Mouse (Mus musculus) CH12.LX (cell line): Measurements from ENCODE around the gene Coro2b. TPM values are rescaled to one million over a fixed set of nuclear protein-coding genes. Genes with fewer than 3 reads are reported as not detected.

Experiments
- DNase-seq: peaks from one replicate; pipeline ENCODE4 v3.0.0-alpha.2; 2013; ENCODE audit errors: extremely low read depth
- H3K27ac ChIP-seq: 2 replicates; pipeline ENCODE4 v1.5.1; 2012; ENCODE audit warnings: low read depth, mild to moderate bottlenecking, control low read depth, moderate library complexity; ENCODE audit not compliant: insufficient read depth
- H3K27me3 ChIP-seq: replicated peaks from 2 replicates; pipeline ENCODE3; 2012; ENCODE audit warnings: inconsistent platforms
- H3K36me3 ChIP-seq, 2 experiments: replicated peaks in 1 of 2; 2 replicates each; pipeline versions ENCODE3 to v1.6.1; 2012; ENCODE audit warnings: inconsistent platforms in 1 of 2, low read length in 1 of 2, mild to moderate bottlenecking in 1 of 2, mixed read lengths in 1 of 2, moderate library complexity in 1 of 2; ENCODE audit not compliant: control insufficient read depth in 1 of 2, insufficient read depth in 1 of 2
- H3K4me1 ChIP-seq, 2 experiments: 2 replicates each; pipeline ENCODE4 v1.6.1; 2012; ENCODE audit warnings: inconsistent platforms in 1 of 2, moderate library complexity in 1 of 2; ENCODE audit not compliant: insufficient read depth in 2 of 2, control insufficient read depth in 1 of 2
- H3K4me2 ChIP-seq: 2 replicates; pipeline ENCODE4 v1.6.1; 2012; ENCODE audit warnings: low read depth, mild to moderate bottlenecking, control low read depth; ENCODE audit not compliant: poor library complexity, insufficient read depth, severe bottlenecking
- H3K4me3 ChIP-seq, 3 experiments: fragments of 150-350 bp in 1 of 3; sonication (generic) in 1 of 3; replicated peaks in 1 of 3; 2 replicates each; pipeline versions ENCODE3 to v1.5.1; 2011 to 2012; ENCODE audit warnings: low read depth in 2 of 3, low read length in 2 of 3, mild to moderate bottlenecking in 2 of 3, moderate library complexity in 2 of 3, control low read depth in 1 of 3, improper control_type of control experiment in 1 of 3, inconsistent platforms in 1 of 3, mixed read lengths in 1 of 3; ENCODE audit not compliant: poor library complexity in 1 of 3
- H3K79me2 ChIP-seq: replicated peaks from 2 replicates; pipeline ENCODE4 v1.6.1; 2012; ENCODE audit warnings: mild to moderate bottlenecking, moderate library complexity; ENCODE audit not compliant: control insufficient read depth, poor library complexity, insufficient read depth, severe bottlenecking; ENCODE audit errors: extremely low read depth
- H3K9ac ChIP-seq: 2 replicates; pipeline ENCODE4 v1.6.1; 2012; ENCODE audit warnings: low read depth, mild to moderate bottlenecking, control low read depth, moderate library complexity; ENCODE audit not compliant: insufficient read depth
- H3K9me3 ChIP-seq: replicated peaks from 2 replicates; pipeline ENCODE3; 2012; ENCODE audit warnings: low read length, inconsistent platforms, mixed read lengths
- E2F4 ChIP-seq: IDR thresholded peaks from 2 replicates; pipeline ENCODE4 v1.6.1; 2011; ENCODE audit warnings: low read depth, low read length, improper control_type of control experiment; ENCODE audit not compliant: insufficient replicate concordance
- MAFK ChIP-seq: IDR thresholded peaks from 2 replicates; pipeline ENCODE4 v1.6.1; 2011; ENCODE audit warnings: low read length, improper control_type of control experiment; ENCODE audit not compliant: insufficient replicate concordance
- MEF2A ChIP-seq: IDR thresholded peaks from 2 replicates; pipeline ENCODE4 v1.6.1; 2014; ENCODE audit warnings: low read depth, mild to moderate bottlenecking, inconsistent platforms, low read length, improper control_type of control experiment, borderline replicate concordance
- NRF1 ChIP-seq: IDR thresholded peaks from 2 replicates; pipeline ENCODE4 v1.6.1; 2014; ENCODE audit warnings: low read depth, mild to moderate bottlenecking, inconsistent platforms, low read length, improper control_type of control experiment, moderate library complexity
- PAX5 ChIP-seq: IDR thresholded peaks from 2 replicates; pipeline ENCODE4 v1.6.1; 2012; ENCODE audit warnings: low read length, inconsistent platforms, mixed read lengths
- SIN3A ChIP-seq: IDR thresholded peaks from 2 replicates; pipeline ENCODE4 v1.6.1; 2012; ENCODE audit warnings: low read length, improper control_type of control experiment, inconsistent platforms
- USF1 ChIP-seq: IDR thresholded peaks from 2 replicates; pipeline ENCODE4 v1.6.1; 2014; ENCODE audit warnings: low read depth, mild to moderate bottlenecking, inconsistent platforms, low read length, improper control_type of control experiment
- USF2 ChIP-seq: conservative IDR thresholded peaks from 2 replicates; pipeline ENCODE4 v1.6.1; 2011; ENCODE audit warnings: low read depth, low read length, improper control_type of control experiment
- dilution Hi-C: fragments of 300-500 bp; cut with MboI; formaldehyde crosslinking; loops from 2 replicates; pipeline ENCODE4 v1.14.3; 2020; ENCODE audit warnings: low sequenced_read_pairs; ENCODE audit not compliant: extremely low pct_unique_long_range_greater_than_20kb, extremely low pct_ligation_motif_present
- in situ Hi-C: fragments of 300-500 bp; cut with MboI; formaldehyde crosslinking; loops from 3 replicates; pipeline ENCODE4 v1.14.3; 2019; ENCODE audit warnings: low sequenced_read_pairs, low pct_ligation_motif_present, low pct_unique_long_range_greater_than_20kb, mixed read lengths
- polyA plus RNA-seq: library from polyadenylated mRNA; unstranded; fragments of >175 nt; gene quantifications from 2 replicates; pipeline ENCODE4 v1.2.1, GENCODE M21; 2012; ENCODE audit warnings: low read depth; ENCODE audit not compliant: insufficient read length
- total RNA-seq, 2 experiments: library from RNA; depleted of rRNA; stranded (reverse); fragments of 300-350 nt in 1 of 2; fragments of >200 nt in 1 of 2; gene quantifications; 2 replicates each; pipeline ENCODE4 v1.2.3; 2012 to 2014

The Coro2b gene
- total and polyA plus RNA-seq, 3 experiments, result 0.77 to 3.2 (median 0.85) TPM

GRCm38 (mm10) chr9:62537941-62538340 lies 1.1 kb upstream of the Coro2b start:
- H3K9ac ChIP-seq, result no peak overlapping the region
- H3K4me2 ChIP-seq, result no peak overlapping the region
- no peak for DNase-seq
- in situ Hi-C loops, result no loop called here
- H3K4me1 ChIP-seq, result peaks cover 0 to 26% of the 10 kb centered on the region in 2 experiments; a peak in 2 of 4 replicates
- no peaks in the 10 kb centered on the region for H3K9me3 ChIP-seq
- H3K27ac ChIP-seq, result no peak overlapping the region
- no peaks in the 10 kb centered on the region for H3K79me2 ChIP-seq
- TF ChIP-seq SIN3A, result no peak
- TF ChIP-seq E2F4, result no peak
- TF ChIP-seq MAFK, result no peak
- H3K36me3 ChIP-seq, result no peaks in the 10 kb centered on the region
- H3K4me3 ChIP-seq, result no peak overlapping the region
- dilution Hi-C loops, result no loop called here
- peaks cover 36% of the 10 kb centered on the region for H3K27me3 ChIP-seq

- TF ChIP-seq NRF1, result peak; percentile 58
- TF ChIP-seq MAFK, result no peak
- Histone ChIP-seq H3K27me3 (peaks cover 36% of the 10 kb centered on the region), H3K9ac (peak overlapping the region; percentile 12; the same call in 1 of the 2 replicates), H3K27ac (no peak overlapping the region), H3K4me3 (peak overlapping the region in 2 of 3 experiments; percentile 38 to 50), H3K9me3 (no peaks in the 10 kb centered on the region), H3K4me2 (peak overlapping the region; percentile 47), H3K79me2 (no peaks in the 10 kb centered on the region), H3K36me3 (no peaks in the 10 kb centered on the region), H3K4me1 (peaks cover 9 to 38% of the 10 kb centered on the region in 2 experiments)
- in situ Hi-C loops, result no loop called here
- dilution Hi-C loops, result no loop called here
- DNase-seq, result no peak
Measured at GRCm38 (mm10) chr9:62536119-62536654, 657 bp downstream of the Coro2b start.

GRCm38 (mm10) chr9:62535566-62535965 lies 1.3 kb downstream of the Coro2b start:
- no peak for TF ChIP-seq USF2
- no peak for TF ChIP-seq MEF2A
- no peak for TF ChIP-seq PAX5
- TF ChIP-seq USF1, result no peak
- no peaks in the 10 kb centered on the region for H3K79me2 ChIP-seq
- no peaks in the 10 kb centered on the region for H3K36me3 ChIP-seq
- H3K4me3 ChIP-seq, result no peak overlapping the region
- H3K4me2 ChIP-seq, result no peak overlapping the region
- H3K27ac ChIP-seq, result no peak overlapping the region
- no peak for DNase-seq
- H3K27me3 ChIP-seq, result peaks cover 36% of the 10 kb centered on the region
- H3K9me3 ChIP-seq, result no peaks in the 10 kb centered on the region
- peaks cover 9 to 37% of the 10 kb centered on the region in 2 experiments for H3K4me1 ChIP-seq
- no peak overlapping the region for H3K9ac ChIP-seq
- in situ Hi-C loops (no loop called here), dilution Hi-C loops (no loop called here)
